Mouse (Mus musculus): ENCODE measurements at regions not wholly inside any gene's neighbourhood (a gene's known extent, or its start where the extent isn't known, plus 50 kb on each side); places are given as distances from the start of the nearest gene placed in this dataset.
"Not testable (repeated sequence)": the region's sequence is repeated elsewhere in the genome, so short reads cannot be mapped to it uniquely, and the experiment has no call there.

- intact Hi-C loops (cut with DNase I), result no loop called here
- no peak for TF ChIP-seq CTCF (IDR thresholded peaks at IDR 0.05)
- Histone ChIP-seq H3K27ac (no peak overlapping the region), H3K4me3 (no peak overlapping the region)
- DNase-seq, result no peak
These were observed 1096.4 kb downstream of the A830018L16Rik start for GRCm38 (mm10) chr1:12510129-12510816.

GRCm38 (mm10) chr1:12519601-12520000 is 1105.7 kb downstream of the A830018L16Rik start:
- no peak for DNase-seq
- no peak overlapping the region for H3K4me3 ChIP-seq
- H3K27ac ChIP-seq, result no peak overlapping the region
- TF ChIP-seq CTCF (IDR thresholded peaks at IDR 0.05), result no peak
- intact Hi-C loops (cut with DNase I), result no loop called here

- intact Hi-C loops (cut with DNase I), result no loop called here
- Histone ChIP-seq H3K4me3 (no peak overlapping the region), H3K27ac (no peak overlapping the region)
- no peak for DNase-seq
- TF ChIP-seq CTCF (IDR thresholded peaks at IDR 0.05), result no peak
These were observed 1142.0 kb downstream of the A830018L16Rik start for GRCm38 (mm10) chr1:12555859-12556258.

GRCm38 (mm10) chr1:12571755-12572358 is 1158.0 kb downstream of the A830018L16Rik start:
- H3K4me3 ChIP-seq, result peak overlapping the region; percentile 43
- DNase-seq, result no peak
- H3K27ac ChIP-seq, result no peak overlapping the region
- intact Hi-C loops (cut with DNase I), result no loop called here
- no peak for TF ChIP-seq CTCF (IDR thresholded peaks at IDR 0.05)

GRCm38 (mm10) chr1:12572770-12573169 is 1158.9 kb downstream of the A830018L16Rik start:
- Histone ChIP-seq H3K4me3 (no peak overlapping the region), H3K27ac (no peak overlapping the region)
- no peak for TF ChIP-seq CTCF (IDR thresholded peaks at IDR 0.05)
- DNase-seq, result no peak
- intact Hi-C loops (cut with DNase I), result no loop called here

GRCm38 (mm10) chr1:12574274-12574673 is 1160.4 kb downstream of the A830018L16Rik start:
- no peak for TF ChIP-seq CTCF (IDR thresholded peaks at IDR 0.05)
- intact Hi-C loops (cut with DNase I), result no loop called here
- DNase-seq, result no peak
- Histone ChIP-seq H3K4me3 (no peak overlapping the region), H3K27ac (no peak overlapping the region)

- DNase-seq, result no peak
- intact Hi-C loops (cut with DNase I), result no loop called here
- Histone ChIP-seq H3K27ac (no peak overlapping the region), H3K4me3 (no peak overlapping the region)
- TF ChIP-seq CTCF (IDR thresholded peaks at IDR 0.05), result no peak
These were observed 1163.3 kb downstream of the A830018L16Rik start for GRCm38 (mm10) chr1:12577027-12577703.

- no peak for TF ChIP-seq CTCF (IDR thresholded peaks at IDR 0.05)
- intact Hi-C loops (cut with DNase I), result no loop called here
- no peak overlapping the region for H3K4me3 ChIP-seq
- DNase-seq, result no peak
- H3K27ac ChIP-seq, result no peak overlapping the region
These were observed 1164.1 kb downstream of the A830018L16Rik start for GRCm38 (mm10) chr1:12577978-12578377.

GRCm38 (mm10) chr1:12583012-12583411 is 1169.1 kb downstream of the A830018L16Rik start:
- intact Hi-C loops (cut with DNase I), result no loop called here
- no peak overlapping the region for H3K4me3 ChIP-seq
- H3K27ac ChIP-seq, result no peak overlapping the region
- TF ChIP-seq CTCF (IDR thresholded peaks at IDR 0.05), result no peak
- DNase-seq, result no peak

GRCm38 (mm10) chr1:12586981-12587380 is 1173.1 kb downstream of the A830018L16Rik start:
- DNase-seq; intact Hi-C loops (cut with DNase I); H3K27ac ChIP-seq; H3K4me3 ChIP-seq: not testable (repeated sequence)

GRCm38 (mm10) chr1:12612102-12612501 is 1198.2 kb downstream of the A830018L16Rik start:
- intact Hi-C loops (cut with DNase I), result no loop called here
- no peak overlapping the region for H3K27ac ChIP-seq
- DNase-seq, result peak; percentile 22
- H3K4me3 ChIP-seq, result no peak overlapping the region
- TF ChIP-seq CTCF (IDR thresholded peaks at IDR 0.05), result no peak

- no peak for DNase-seq
- TF ChIP-seq CTCF (IDR thresholded peaks at IDR 0.05), result no peak
- no peak overlapping the region for H3K27ac ChIP-seq
- intact Hi-C loops (cut with DNase I), result no loop called here
- no peak overlapping the region for H3K4me3 ChIP-seq
These were observed 1201.4 kb downstream of the A830018L16Rik start for GRCm38 (mm10) chr1:12615303-12615702.

- intact Hi-C loops (cut with DNase I), result no loop called here
- Histone ChIP-seq H3K27ac (no peak overlapping the region), H3K4me3 (no peak overlapping the region)
- no peak for DNase-seq
- TF ChIP-seq CTCF (IDR thresholded peaks at IDR 0.05), result no peak
These were observed 1202.0 kb downstream of the A830018L16Rik start for GRCm38 (mm10) chr1:12615733-12616481.

All from gastrocnemius, adult 2 months (tissue).